Mouse (Mus musculus): ENCODE results near the gene Cxcl16.
"Not testable (repeated sequence)": the region's sequence is repeated elsewhere in the genome, so short reads cannot be mapped to it uniquely, and the experiment has no call there.

Cxcl16 gene

GRCm38 (mm10) chr11:70459601-70460101, at the start of gene Cxcl16:
Gene Cxcl16, minus strand, starts transcription at chr11:70459984.
- in situ Hi-C loops (cut with MboI, MseI), result no loop called here

- in situ Hi-C loops (cut with MboI, MseI), result loop anchor here (5.0 kb wide), 1 partner anchor 95 kb away; the partner anchor contains the start of gene Pelp1
These were observed 47.3 kb upstream of the Cxcl16 start for GRCm38 (mm10) chr11:70506962-70507515.

- in situ Hi-C loops (cut with MboI, MseI), result loop anchor here (5.0 kb wide), 1 partner anchor 94 kb away; the partner anchor contains the start of gene Pelp1
These were observed 46.6 kb upstream of the Cxcl16 start for GRCm38 (mm10) chr11:70506385-70506784.

- in situ Hi-C loops (cut with MboI, MseI), result loop anchor here (5.0 kb wide), 1 partner anchor 93 kb away; the partner anchor contains the start of gene Pelp1
These were observed 45.2 kb upstream of the Cxcl16 start, which contains the start of gene Tm4sf5 for GRCm38 (mm10) chr11:70504970-70505369. Gene Tm4sf5, plus strand, starts transcription at chr11:70505244.

- in situ Hi-C loops (cut with MboI, MseI), result no loop called here
These were observed 42.2 kb upstream of the Cxcl16 start for GRCm38 (mm10) chr11:70502018-70502417.

GRCm38 (mm10) chr11:70500476-70500812, 40.7 kb upstream of the Cxcl16 start:
- in situ Hi-C loops (cut with MboI, MseI), result no loop called here

GRCm38 (mm10) chr11:70499566-70500475, 40.0 kb upstream of the Cxcl16 start:
- in situ Hi-C loops (cut with MboI, MseI), result no loop called here

- in situ Hi-C loops (cut with MboI, MseI), result no loop called here
These were observed 29.9 kb upstream of the Cxcl16 start for GRCm38 (mm10) chr11:70489684-70490083.

GRCm38 (mm10) chr11:70489138-70489537, 29.4 kb upstream of the Cxcl16 start:
- in situ Hi-C loops (cut with MboI, MseI), result no loop called here

GRCm38 (mm10) chr11:70487816-70488215, 28.0 kb upstream of the Cxcl16 start:
- in situ Hi-C loops (cut with MboI, MseI), result no loop called here

- in situ Hi-C loops (cut with MboI, MseI), result no loop called here
These were observed 25.7 kb upstream of the Cxcl16 start for GRCm38 (mm10) chr11:70485498-70485897.

- in situ Hi-C loops (cut with MboI, MseI), result no loop called here
These were observed 15.2 kb upstream of the Cxcl16 start for GRCm38 (mm10) chr11:70474872-70475534.

GRCm38 (mm10) chr11:70473291-70473690, 13.5 kb upstream of the Cxcl16 start:
- in situ Hi-C loops (cut with MboI, MseI), result not testable (repeated sequence)

GRCm38 (mm10) chr11:70472716-70473115, 12.9 kb upstream of the Cxcl16 start:
- in situ Hi-C loops (cut with MboI, MseI), result no loop called here

GRCm38 (mm10) chr11:70469764-70470163, 10.0 kb upstream of the Cxcl16 start:
- in situ Hi-C loops (cut with MboI, MseI), result no loop called here

- in situ Hi-C loops (cut with MboI, MseI), result no loop called here
These were observed 8.3 kb upstream of the Cxcl16 start for GRCm38 (mm10) chr11:70467902-70468619.

GRCm38 (mm10) chr11:70465824-70466223, 6.0 kb upstream of the Cxcl16 start:
- in situ Hi-C loops (cut with MboI, MseI), result no loop called here

- in situ Hi-C loops (cut with MboI, MseI), result no loop called here
These were observed 5.4 kb upstream of the Cxcl16 start for GRCm38 (mm10) chr11:70465211-70465610.

GRCm38 (mm10) chr11:70463970-70464369, 4.2 kb upstream of the Cxcl16 start:
- in situ Hi-C loops (cut with MboI, MseI), result no loop called here

GRCm38 (mm10) chr11:70458688-70459600, 840 bp downstream of the Cxcl16 start, which contains the start of gene Zmynd15:
Gene Zmynd15, plus strand, starts transcription at chr11:70459433.
- in situ Hi-C loops (cut with MboI, MseI), result no loop called here

Data from T-helper 1 cell (primary cell).